Mouse (Mus musculus) frontal cortex, adult (tissue): ENCODE data around the gene Mafk.

Experiments used
- ATAC-seq: cut with Nextera tagmentation; 2 replicates; pipeline ENCODE4 v1.9.2; 2017; ENCODE audit warnings: mild to moderate bottlenecking, moderate library complexity, mixed read lengths; ENCODE audit not compliant: low TSS enrichment

The Mafk gene

DNA sequence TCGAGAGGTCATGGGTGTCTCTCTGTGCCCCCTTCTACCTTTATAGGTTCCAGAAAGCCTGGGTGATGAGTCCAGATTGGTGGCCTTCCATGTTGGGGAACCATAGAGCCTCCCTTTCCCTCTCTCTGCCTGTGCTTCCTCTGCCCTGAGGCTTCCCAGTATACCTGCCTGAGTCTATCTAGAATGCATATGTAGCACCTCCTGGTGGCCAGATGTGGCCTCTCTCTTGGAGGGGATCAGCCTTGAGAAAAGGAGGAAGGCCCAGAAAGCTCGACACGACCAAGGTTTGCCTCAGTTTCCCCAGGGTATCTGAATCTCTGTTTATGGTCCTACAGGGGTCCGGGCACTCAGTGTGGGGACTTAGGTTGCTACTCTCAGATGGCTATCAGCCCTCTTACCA, 27.5 kb downstream of the Mafk start:
- peak; percentile 77 for ATAC-seq

DNA sequence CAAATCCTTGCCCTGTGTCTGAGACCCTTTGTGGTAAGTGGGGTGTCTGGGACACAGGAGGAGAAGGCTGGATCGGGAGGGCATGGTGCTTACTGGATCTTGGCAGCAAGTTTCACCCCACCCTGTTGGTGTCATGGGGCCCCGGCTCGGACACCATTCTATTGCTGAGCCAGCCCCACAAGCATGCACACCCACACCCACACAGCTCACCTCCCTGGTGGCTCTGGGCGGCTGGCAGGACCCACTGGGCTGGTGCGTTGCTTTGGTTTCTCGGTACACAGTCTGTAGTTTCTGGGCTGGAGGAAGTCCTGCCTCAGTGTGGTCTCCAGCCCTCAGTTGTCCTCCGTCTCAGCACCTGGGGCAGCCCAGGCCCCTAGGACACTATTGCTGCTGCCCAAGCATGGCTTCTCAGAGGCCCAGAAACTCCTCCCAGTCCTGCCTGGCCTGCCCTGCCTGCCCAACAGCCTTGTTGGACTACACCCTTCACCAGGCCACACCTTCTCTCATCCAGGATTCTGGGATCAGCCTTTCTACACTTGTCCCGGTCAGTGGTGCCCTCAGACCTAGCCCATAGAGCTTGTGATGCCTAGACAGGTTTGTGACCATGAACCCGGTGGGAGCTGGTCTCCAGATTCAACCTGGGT, 28.3 kb downstream of the Mafk start, which contains the start of gene Tmem184a:
Tmem184a (minus strand) TSS at position 380 of the 644 bp plus-strand sequence.
- no peak for ATAC-seq

DNA sequence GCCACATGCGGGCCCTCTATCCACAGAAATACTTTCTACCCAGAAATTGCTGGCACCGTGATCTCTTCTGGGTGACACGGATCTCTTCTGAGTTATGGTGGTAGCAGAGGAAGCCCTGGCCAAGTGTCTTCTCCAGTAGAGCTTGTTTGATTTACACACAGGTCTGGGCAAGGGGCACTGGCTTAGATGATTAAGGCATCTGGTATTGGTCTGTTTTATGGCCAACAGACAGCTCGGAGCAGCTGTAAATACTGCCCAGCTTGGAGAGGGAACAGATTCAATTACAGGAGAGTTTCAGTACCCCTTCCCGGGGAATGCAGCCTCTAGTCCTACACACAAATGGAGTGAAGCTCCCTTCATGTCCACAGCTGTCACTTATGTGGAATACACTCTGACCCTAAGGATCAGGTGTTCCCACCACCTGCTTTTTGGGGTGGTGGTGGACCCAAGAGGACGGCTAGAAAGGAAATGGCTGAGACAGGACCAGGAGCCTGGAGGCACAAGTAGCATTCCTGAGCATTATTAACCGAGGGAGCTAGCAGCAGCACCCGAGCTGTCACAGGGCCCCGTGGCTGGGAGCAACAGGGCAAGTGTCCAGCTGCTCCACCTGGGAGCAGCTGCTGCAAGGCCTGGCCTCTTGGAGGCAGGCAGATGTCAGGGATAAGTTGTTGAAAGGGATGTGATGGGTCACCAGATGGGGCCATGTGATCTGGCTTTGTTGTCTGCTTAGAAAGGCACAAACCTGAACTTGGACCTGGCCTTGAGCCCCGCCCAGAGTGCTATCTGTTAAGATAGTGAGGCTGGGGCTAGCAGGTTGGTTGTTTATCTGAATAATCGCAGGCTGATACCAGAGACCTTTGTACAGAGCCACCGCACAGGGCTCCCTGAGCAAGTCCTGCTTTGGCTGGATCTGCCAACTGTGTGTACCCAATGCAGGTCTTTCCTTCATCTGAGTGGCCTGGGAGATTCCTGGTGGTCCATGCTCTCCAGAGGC, 30.4 kb downstream of the Mafk start:
- ATAC-seq, result no peak

- ATAC-seq, result no peak
Measured at GRCm38 (mm10) chr5:139824531-139824930, 33.2 kb downstream of the Mafk start.

- ATAC-seq, result no peak
Measured at GRCm38 (mm10) chr5:139825947-139826346, 34.6 kb downstream of the Mafk start.

DNA sequence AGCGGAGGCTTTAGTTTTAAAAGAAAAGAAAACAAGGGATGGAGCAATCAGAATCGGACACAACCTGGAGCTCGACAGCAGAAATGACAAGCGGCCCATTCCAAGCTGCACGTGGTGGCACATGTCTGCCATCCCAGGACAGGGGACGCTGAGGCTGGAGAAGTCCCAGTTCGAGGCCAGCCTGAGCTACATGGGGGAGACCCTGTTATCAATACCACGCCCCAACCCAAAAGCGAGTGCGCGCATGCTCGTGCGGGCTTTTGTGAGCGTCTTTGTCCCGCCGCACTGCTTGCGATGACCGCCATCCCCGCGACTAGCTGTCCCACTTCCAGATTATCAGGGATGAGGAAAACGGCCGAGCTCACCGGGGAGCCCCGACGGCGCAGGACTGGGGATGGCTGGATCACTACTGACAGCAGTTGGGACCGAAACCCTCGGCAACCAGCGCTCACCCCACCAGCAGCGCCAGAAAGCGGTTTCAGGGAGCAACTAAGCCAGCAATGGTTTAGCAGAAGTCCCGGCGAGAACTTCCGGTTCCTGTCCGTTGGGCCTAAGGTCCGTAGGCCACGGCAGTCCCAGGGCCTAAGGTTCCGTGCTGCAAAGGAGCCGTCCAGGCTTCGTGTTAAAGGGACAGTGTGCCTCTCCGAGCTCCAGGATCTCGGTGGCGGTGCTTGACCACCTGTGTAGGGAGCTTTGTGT, 35.2 kb downstream of the Mafk start, which contains the start of the genes Gm26938 and Psmg3:
Gm26938 (minus strand) TSS at position 51 of the 699 bp plus-strand sequence.
Psmg3 (minus strand) TSS at position 529 of the 699 bp plus-strand sequence.
- ATAC-seq, result peak; percentile 82

GRCm38 (mm10) chr5:139827593-139827992, 36.3 kb downstream of the Mafk start:
- ATAC-seq, result no peak

GRCm38 (mm10) chr5:139829384-139829783, 38.1 kb downstream of the Mafk start:
- peak; percentile 41; the same call in 1 of the 2 replicates for ATAC-seq

DNA sequence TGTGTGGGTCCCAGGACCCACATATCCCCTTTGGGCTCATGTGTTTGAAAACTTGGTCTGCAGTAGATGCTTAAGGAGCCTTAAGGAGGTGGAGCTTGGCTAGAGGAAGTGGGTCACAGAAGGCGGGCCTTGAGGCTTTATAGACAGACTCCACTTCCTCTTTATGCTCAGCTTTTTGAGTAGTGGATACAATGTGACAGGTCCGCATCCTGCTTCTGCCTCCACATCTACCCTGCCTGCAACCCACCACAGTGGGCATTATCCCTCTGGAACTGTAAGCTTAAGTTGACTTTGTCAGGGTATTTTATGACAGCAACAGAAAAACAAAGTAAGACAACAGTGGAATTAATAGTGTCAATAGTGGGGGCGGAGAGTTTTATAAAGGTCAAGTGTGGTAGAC, 39.4 kb downstream of the Mafk start:
- no peak for ATAC-seq

GRCm38 (mm10) chr5:139832125-139832524, 40.8 kb downstream of the Mafk start:
- ATAC-seq, result no peak

GRCm38 (mm10) chr5:139835706-139836105, 44.4 kb downstream of the Mafk start:
- no peak for ATAC-seq

GRCm38 (mm10) chr5:139838476-139838892, 47.2 kb downstream of the Mafk start:
- ATAC-seq, result no peak

- no peak for ATAC-seq
Measured at GRCm38 (mm10) chr5:139839142-139839541, 47.8 kb downstream of the Mafk start.

DNA sequence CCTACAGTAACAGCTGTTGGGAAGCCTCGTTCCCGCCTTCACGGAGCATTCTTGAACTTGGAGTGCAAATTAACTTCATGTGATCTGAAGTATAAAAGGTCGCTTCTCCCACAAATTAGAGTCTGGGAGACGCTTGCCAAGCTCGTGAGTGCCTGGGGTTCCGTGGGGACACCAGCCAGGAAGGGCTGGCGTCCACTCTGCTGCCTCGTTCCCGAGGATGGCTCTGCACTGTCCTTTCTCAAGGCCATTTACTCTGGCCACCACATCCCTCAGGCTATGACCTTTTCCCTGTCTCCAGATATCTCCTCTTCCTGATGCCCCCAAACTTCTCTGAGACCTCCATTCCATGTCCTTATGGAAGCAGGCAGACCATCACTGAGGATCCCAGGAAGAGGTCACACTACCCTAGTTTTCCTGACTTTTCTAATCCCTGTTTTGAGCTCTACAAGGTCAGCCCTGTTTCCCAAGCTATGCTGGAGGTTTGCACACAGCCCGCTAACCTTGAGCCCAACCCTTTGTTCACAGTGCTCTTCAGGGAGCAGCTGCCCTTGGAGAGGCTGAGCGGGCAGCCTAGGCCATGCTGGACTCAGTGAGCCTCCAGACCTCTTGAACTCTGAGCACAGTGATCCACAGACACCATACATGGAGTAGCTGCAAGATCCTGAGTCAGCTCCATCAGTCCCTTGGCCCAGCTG, 58.5 kb downstream of the Mafk start:
- ATAC-seq, result no peak
